15 mouse cellular contexts compared by ENCODE assay signal in the genomic region with DNA sequence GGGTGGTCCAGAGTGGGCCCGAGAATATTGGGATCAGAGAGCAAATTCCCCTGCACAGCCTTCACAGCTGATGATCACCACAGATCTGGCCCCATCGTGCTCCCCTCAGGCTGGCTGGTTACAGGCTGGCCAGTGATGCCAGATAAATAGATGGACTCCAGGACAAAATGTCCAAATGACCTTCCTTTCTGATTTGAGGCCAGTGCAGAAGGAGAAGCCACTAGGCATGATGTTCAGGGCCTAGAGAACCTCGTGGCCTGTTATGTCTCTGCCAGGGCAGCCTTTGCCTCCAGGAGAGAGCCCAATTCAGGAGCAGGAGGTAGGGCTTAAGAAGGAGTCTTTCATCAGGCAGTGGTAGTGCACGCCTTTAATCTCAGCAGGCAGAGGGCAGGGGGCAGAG. TPM values are rescaled to one million over a fixed set of nuclear protein-coding genes. Genes with fewer than 3 reads are reported as not detected.
DNase-seq lines count a peak whose midpoint lies in the region; ATAC-seq lines count a peak whose summit lies in the region.
"Had no signal": no experiment of that assay in that cellular context is flagged by ENCODE, and none has a peak within 500 bp of the region (broad histone marks: within the 10 kb centered on the region; RNA-seq: fewer than 3 reads in every experiment).

No protein-coding gene starts in this region.

- no peak overlapping the region for H3K4me2 ChIP-seq in hindbrain, embryonic 14.5 days (replicated peaks)
- H3K4me2 ChIP-seq in hindbrain, embryonic 16.5 days (ENCODE audit: low read length) = no peak overlapping the region
- H3K4me2 ChIP-seq: forebrain, embryonic 13.5 days; liver, embryonic 15.5 days; midbrain, embryonic 12.5 days had no signal

- H3K36me3 ChIP-seq in heart, embryonic 10.5 days = no peaks in the 10 kb centered on the region
- no peaks in the 10 kb centered on the region for H3K36me3 ChIP-seq in hindbrain, embryonic 14.5 days (replicated peaks; ENCODE audit: control insufficient read depth, insufficient read depth)
- H3K36me3 ChIP-seq in hindbrain, embryonic 16.5 days (ENCODE audit: control insufficient read depth, insufficient read depth, low read length) = no peaks in the 10 kb centered on the region
- no peaks in the 10 kb centered on the region for H3K36me3 ChIP-seq in megakaryocyte, embryonic 14.5 days (replicated peaks; ENCODE audit: low read length)
- H3K36me3 ChIP-seq: G1E; liver, embryonic 15.5 days; midbrain, embryonic 12.5 days; neural tube, embryonic 15.5 days had no signal

- H3K9ac ChIP-seq in hindbrain, embryonic 14.5 days = 0 out of 2 replicates have a peak overlapping the region, but pooled peaks have one; percentile 10
- no peak overlapping the region for H3K9ac ChIP-seq in hindbrain, embryonic 16.5 days (ENCODE audit: low read depth, low read length)
- H3K9ac ChIP-seq: forebrain, embryonic 13.5 days; liver, embryonic 15.5 days; midbrain, embryonic 12.5 days; neural tube, embryonic 15.5 days had no signal

- H3K27me3 ChIP-seq in heart, embryonic 10.5 days (ENCODE audit: insufficient read depth, poor library complexity, severe bottlenecking) = no peaks in the 10 kb centered on the region; the same call in 1 of the 2 replicates
- no peaks in the 10 kb centered on the region for H3K27me3 ChIP-seq in hindbrain, embryonic 14.5 days (ENCODE audit: control insufficient read depth, insufficient read depth, low read length)
- no peaks in the 10 kb centered on the region for H3K27me3 ChIP-seq in hindbrain, embryonic 16.5 days (replicated peaks; ENCODE audit: control insufficient read depth, insufficient read depth, low read length)
- H3K27me3 ChIP-seq in megakaryocyte, embryonic 14.5 days (replicated peaks) = no peaks in the 10 kb centered on the region
- H3K27me3 ChIP-seq: forebrain, embryonic 13.5 days; liver, embryonic 15.5 days; midbrain, embryonic 12.5 days; neural tube, embryonic 15.5 days had no signal

- no peaks in the 10 kb centered on the region for H3K9me3 ChIP-seq in heart, embryonic 10.5 days
- no peaks in the 10 kb centered on the region for H3K9me3 ChIP-seq in hindbrain, embryonic 14.5 days (ENCODE audit: control insufficient read depth, low read length)
- H3K9me3 ChIP-seq in hindbrain, embryonic 16.5 days (ENCODE audit: control insufficient read depth, low read length) = no peaks in the 10 kb centered on the region
- 0 out of 2 replicates have a peak, but pooled peaks cover 2% of the 10 kb centered on the region for H3K9me3 ChIP-seq in megakaryocyte, embryonic 14.5 days
- H3K9me3 ChIP-seq: forebrain, embryonic 13.5 days; G1E; liver, embryonic 15.5 days; midbrain, embryonic 12.5 days; neural tube, embryonic 15.5 days had no signal

- no peak for ATAC-seq in hindbrain, embryonic 14.5 days (ENCODE audit: low FRiP score)
- no peak for ATAC-seq in hindbrain, embryonic 16.5 days
- no peak for ATAC-seq in megakaryocyte, adult 5-6 weeks (ENCODE audit: poor library complexity, severe bottlenecking)
- ATAC-seq: CD4-positive, CD25-positive, alpha-beta regulatory T cell, adult 4 months; forebrain, embryonic 13.5 days had no signal

- no peak for DNase-seq in heart, embryonic 10.5 days (ENCODE audit: low spot score)
- DNase-seq in heart, postnatal 14 days = no peak
- no peak for DNase-seq in hindbrain, embryonic 14.5 days (ENCODE audit: low spot score)
- DNase-seq in frontal cortex, adult 2 months (ENCODE audit: extremely low spot score in 1 of 2, low spot score in 1 of 2) = no peak
- DNase-seq: thymus, postnatal 4 days had no signal

- WGBS in heart, embryonic 10.5 days = 73% methylated on average over 4 of the region's 4 CpGs
- 70% methylated on average over 4 of the region's 4 CpGs for WGBS in hindbrain, embryonic 14.5 days
- WGBS in hindbrain, embryonic 16.5 days = 60% methylated on average over 4 of the region's 4 CpGs

- no peak overlapping the region for H3K4me3 ChIP-seq in heart, embryonic 10.5 days
- H3K4me3 ChIP-seq in hindbrain, embryonic 14.5 days (replicated peaks; ENCODE audit: low read length) = no peak overlapping the region
- H3K4me3 ChIP-seq in hindbrain, embryonic 16.5 days (ENCODE audit: low read length) = no peak overlapping the region
- H3K4me3 ChIP-seq in megakaryocyte, embryonic 14.5 days (replicated peaks) = peak overlapping the region; percentile 89
- H3K4me3 ChIP-seq: forebrain, embryonic 13.5 days; liver, embryonic 15.5 days; midbrain, embryonic 12.5 days; neural tube, embryonic 15.5 days had no signal

- peaks cover 20% of the 10 kb centered on the region for H3K4me1 ChIP-seq in heart, embryonic 10.5 days
- H3K4me1 ChIP-seq in hindbrain, embryonic 14.5 days (replicated peaks; ENCODE audit: control insufficient read depth, insufficient read depth, low read length) = 0 out of 2 replicates have a peak, but pooled peaks cover 4% of the 10 kb centered on the region
- H3K4me1 ChIP-seq in hindbrain, embryonic 16.5 days (ENCODE audit: control insufficient read depth, insufficient read depth, low read depth, low read length) = peaks cover 10% of the 10 kb centered on the region
- peaks cover 79% of the 10 kb centered on the region for H3K4me1 ChIP-seq in megakaryocyte, embryonic 14.5 days
- H3K4me1 ChIP-seq: liver, embryonic 15.5 days had no signal

- intact Hi-C loops in heart, postnatal 14 days (cut with DNase I) = no loop called here

- H3K27ac ChIP-seq in heart, embryonic 10.5 days = peak overlapping the region; percentile 60
- H3K27ac ChIP-seq in hindbrain, embryonic 14.5 days = no peak overlapping the region
- H3K27ac ChIP-seq in hindbrain, embryonic 16.5 days (ENCODE audit: low read depth, low read length) = no peak overlapping the region
- H3K27ac ChIP-seq: forebrain, embryonic 13.5 days; kidney, postnatal 0 days; liver, embryonic 15.5 days; midbrain, embryonic 12.5 days; neural tube, embryonic 15.5 days had no signal

RNA-seq across cellular contexts. Expression of gene Adarb1, which starts 17.3 kb away (rescaled TPM):
- polyA plus RNA-seq in heart, embryonic 10.5 days (2016; fragmentation: Nextera tagmentation; extraction: Ambion mirVana) = 9.2 and 9.9 TPM in 2 replicates
- 10 to 100 TPM; 22.9 to 25.9 TPM for total RNA-seq in heart, postnatal 14 days (2021)
- 20.6 and 20.7 TPM in 2 replicates for polyA plus RNA-seq in hindbrain, embryonic 14.5 days (2014; fragmentation: Nextera tagmentation; extraction: Ambion mirVana)
- polyA plus RNA-seq in hindbrain, embryonic 16.5 days (2015; fragmentation: Nextera tagmentation; extraction: Ambion mirVana) = 19.9 and 20.6 TPM in 2 replicates
- polyA plus RNA-seq in megakaryocyte, embryonic 14.5 days (2012; ENCODE audit: insufficient read depth, low replicate concordance) = 0.65 and 1.6 TPM in 2 replicates
- total RNA-seq in megakaryocyte, adult 5-6 weeks (2015) = 0.02 and 0.05 TPM in 2 replicates
- 0.20 and 0.37 TPM in 2 replicates for total RNA-seq in megakaryocyte, adult 5-6 weeks (2017)
- 134 and 137 TPM in 2 replicates for polyA plus RNA-seq in frontal cortex, adult 2 months (2012; rRNA removed)
- polyA plus RNA-seq: G1E had no signal
